9 mouse cellular contexts compared by ENCODE assay signal in the genomic region with DNA sequence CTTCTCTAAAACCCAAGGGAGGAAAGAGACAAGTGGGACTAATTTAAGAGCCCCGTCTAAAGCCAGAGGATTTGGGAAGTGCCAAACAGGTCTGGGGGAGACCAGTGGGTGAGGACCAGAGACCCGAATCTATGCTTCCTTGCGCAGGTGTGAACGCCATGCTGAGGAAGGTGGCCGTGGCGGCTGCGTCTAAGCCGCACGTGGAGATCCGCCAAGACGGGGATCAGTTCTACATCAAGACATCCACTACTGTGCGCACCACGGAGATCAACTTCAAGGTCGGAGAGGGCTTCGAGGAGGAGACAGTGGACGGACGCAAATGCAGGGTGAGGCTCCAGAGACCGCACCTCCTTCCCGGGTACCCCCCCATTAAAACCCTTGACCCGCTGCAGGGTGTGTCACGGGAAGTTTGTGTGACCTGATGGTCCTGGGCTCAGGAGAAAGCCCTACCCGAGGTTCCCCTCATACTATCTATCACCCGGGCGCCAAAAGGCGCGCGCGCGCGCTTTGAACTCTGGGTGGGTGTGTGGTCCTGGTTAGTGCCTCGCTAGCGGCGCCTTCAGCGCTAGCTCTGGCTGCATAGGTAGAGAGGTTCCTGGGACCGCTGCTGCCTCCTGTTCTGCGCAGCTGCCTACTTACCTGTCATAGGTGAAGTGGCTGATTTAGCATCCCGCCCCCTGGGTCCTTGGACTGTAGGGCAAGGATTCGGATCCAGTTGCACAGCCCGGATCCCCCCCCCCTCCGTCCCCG. TPM values are rescaled to one million over a fixed set of nuclear protein-coding genes. Genes with fewer than 3 reads are reported as not detected.
DNase-seq lines count a peak whose midpoint lies in the region; ATAC-seq lines count a peak whose summit lies in the region.
"Had no signal": no experiment of that assay in that cellular context is flagged by ENCODE, and none has a peak within 500 bp of the region (broad histone marks: within the 10 kb centered on the region; RNA-seq: fewer than 3 reads in every experiment).

No protein-coding gene starts in this region.

- ATAC-seq in embryonic facial prominence, embryonic 13.5 days (ENCODE audit: insufficient number of reproducible peaks, insufficient read depth, low FRiP score, low TSS enrichment, low read depth) = no peak
- 0 out of 2 replicates have a peak, but pooled peaks have one; percentile 36 for ATAC-seq in limb, embryonic 11.5 days (ENCODE audit: insufficient number of reproducible peaks, low FRiP score, low TSS enrichment, low read depth)
- ATAC-seq: Patski had no signal

- peaks cover 26% of the 10 kb centered on the region for H3K27me3 ChIP-seq in embryonic facial prominence, embryonic 13.5 days
- peaks cover 5% of the 10 kb centered on the region; the same call in 1 of the 2 replicates for H3K27me3 ChIP-seq in limb, embryonic 11.5 days (ENCODE audit: control insufficient read depth, insufficient read depth, low read length)

- DNase-seq in kidney, postnatal 10 days = peak; percentile 14
- no peak for DNase-seq in kidney, adult 9 months
- DNase-seq in limb, embryonic 11.5 days (ENCODE audit: low spot score) = peak; percentile 65
- DNase-seq in retina, postnatal 1 day = peak; percentile 54
- DNase-seq in spleen, postnatal 14 days (ENCODE audit: low spot score in 2 of 2) = no peak
- no peak for DNase-seq in frontal cortex, postnatal 25 days (ENCODE audit: low spot score in 2 of 2)
- no peak for DNase-seq in gastrocnemius, adult 18-20 months (ENCODE audit: low spot score)

- H3K27ac ChIP-seq in embryonic facial prominence, embryonic 13.5 days = no peak overlapping the region
- 0 out of 2 replicates have a peak overlapping the region, but pooled peaks have one; percentile 4 for H3K27ac ChIP-seq in limb, embryonic 11.5 days (replicated peaks; ENCODE audit: low read depth, low read length)

- peaks cover 7% of the 10 kb centered on the region; the same call in 1 of the 2 replicates for H3K36me3 ChIP-seq in embryonic facial prominence, embryonic 13.5 days
- no peaks in the 10 kb centered on the region for H3K36me3 ChIP-seq in limb, embryonic 11.5 days (ENCODE audit: control insufficient read depth, insufficient read depth, low read length)

- under 1% methylated on average over 41 of the region's 41 CpGs for WGBS in embryonic facial prominence, embryonic 13.5 days
- WGBS in limb, embryonic 11.5 days = under 1% methylated on average over 41 of the region's 41 CpGs

- H3K9ac ChIP-seq in embryonic facial prominence, embryonic 13.5 days = peak overlapping the region; percentile 75
- peak overlapping the region; percentile 47 for H3K9ac ChIP-seq in limb, embryonic 11.5 days (ENCODE audit: low read length)

- H3K9me3 ChIP-seq in embryonic facial prominence, embryonic 13.5 days = no peaks in the 10 kb centered on the region
- no peaks in the 10 kb centered on the region for H3K9me3 ChIP-seq in limb, embryonic 11.5 days (ENCODE audit: control insufficient read depth, low read length)

- peak overlapping the region; percentile 94 for H3K4me2 ChIP-seq in embryonic facial prominence, embryonic 13.5 days
- peak overlapping the region; percentile 70 for H3K4me2 ChIP-seq in limb, embryonic 11.5 days (ENCODE audit: low read depth, severe bottlenecking)

- peak overlapping the region; percentile 59 for H3K4me3 ChIP-seq in embryonic facial prominence, embryonic 13.5 days
- H3K4me3 ChIP-seq in limb, embryonic 11.5 days (ENCODE audit: low read depth, low read length) = peak overlapping the region; percentile 46

- H3K4me1 ChIP-seq in embryonic facial prominence, embryonic 13.5 days = peaks cover 56% of the 10 kb centered on the region
- H3K4me1 ChIP-seq in limb, embryonic 11.5 days (ENCODE audit: control insufficient read depth, insufficient read depth, low read length) = peaks cover 16% of the 10 kb centered on the region

RNA-seq across cellular contexts. Expression of gene Crabp1, which starts 1.0 kb away (rescaled TPM):
- polyA plus RNA-seq in embryonic facial prominence, embryonic 13.5 days (2015; fragmentation: Nextera tagmentation; extraction: Ambion mirVana) = 743 and 842 TPM in 2 replicates
- 295 and 359 TPM in 2 replicates for polyA plus RNA-seq in limb, embryonic 11.5 days (2014; fragmentation: Nextera tagmentation; extraction: Ambion mirVana)
- total RNA-seq in gastrocnemius, adult 18-20 months (2021) = under 1 TPM; 0.80 to 0.88 TPM
- polyA plus RNA-seq: Patski had no signal

RNA-seq across cellular contexts. Expression of gene Wdr61, which starts 31.2 kb away (rescaled TPM):
- 156 and 167 TPM in 2 replicates for polyA plus RNA-seq in embryonic facial prominence, embryonic 13.5 days (2015; fragmentation: Nextera tagmentation; extraction: Ambion mirVana)
- polyA plus RNA-seq in limb, embryonic 11.5 days (2014; fragmentation: Nextera tagmentation; extraction: Ambion mirVana) = 182 and 185 TPM in 2 replicates
- total RNA-seq in gastrocnemius, adult 18-20 months (2021) = 10 to 100 TPM; 19.0 to 21.6 TPM

Comparison
In these comparisons a context has a peak if more than half of its experiments do, and no peak if none do; other contexts are left out.
1. DNase-seq: peak in kidney, postnatal 10 days (single experiment), limb, embryonic 11.5 days (single experiment) and retina, postnatal 1 day (single experiment); none in kidney, adult 9 months (single experiment), spleen, postnatal 14 days (0 of 2), frontal cortex, postnatal 25 days (0 of 2) and gastrocnemius, adult 18-20 months (single experiment).